Mouse (Mus musculus): ENCODE data around the gene Myocos.
A peak's percentile ranks its signal among the peaks of the same experiment; 100 is the strongest.
"Not testable (repeated sequence)": the region's sequence is repeated elsewhere in the genome, so short reads cannot be mapped to it uniquely, and the experiment has no call there.

Gene Myocos

DNA sequence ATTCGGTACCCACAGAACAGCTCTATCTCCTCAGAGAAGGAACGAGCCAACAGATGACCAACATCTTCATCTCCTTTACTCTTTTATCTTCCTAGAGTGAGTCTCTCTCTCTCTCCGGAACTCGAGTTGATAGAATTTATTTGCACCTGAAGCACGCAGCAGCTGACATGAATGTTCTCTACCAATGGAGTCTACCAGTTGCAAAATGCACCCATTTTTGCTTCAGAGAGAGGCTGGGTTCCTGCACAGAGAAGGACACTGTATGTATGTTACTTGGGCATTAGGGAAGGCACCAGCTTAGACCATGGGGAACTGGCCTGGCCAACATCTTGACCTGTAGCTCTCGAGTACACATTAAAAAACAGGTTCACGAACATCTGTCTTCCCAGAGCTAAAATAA is at the start of gene Myocos:
Myocos (minus strand) TSS at position 101 of the 400 bp plus-strand sequence.
- no peak for DNase-seq (ENCODE audit: low read depth in 2 of 2, low spot score in 2 of 2)

DNA sequence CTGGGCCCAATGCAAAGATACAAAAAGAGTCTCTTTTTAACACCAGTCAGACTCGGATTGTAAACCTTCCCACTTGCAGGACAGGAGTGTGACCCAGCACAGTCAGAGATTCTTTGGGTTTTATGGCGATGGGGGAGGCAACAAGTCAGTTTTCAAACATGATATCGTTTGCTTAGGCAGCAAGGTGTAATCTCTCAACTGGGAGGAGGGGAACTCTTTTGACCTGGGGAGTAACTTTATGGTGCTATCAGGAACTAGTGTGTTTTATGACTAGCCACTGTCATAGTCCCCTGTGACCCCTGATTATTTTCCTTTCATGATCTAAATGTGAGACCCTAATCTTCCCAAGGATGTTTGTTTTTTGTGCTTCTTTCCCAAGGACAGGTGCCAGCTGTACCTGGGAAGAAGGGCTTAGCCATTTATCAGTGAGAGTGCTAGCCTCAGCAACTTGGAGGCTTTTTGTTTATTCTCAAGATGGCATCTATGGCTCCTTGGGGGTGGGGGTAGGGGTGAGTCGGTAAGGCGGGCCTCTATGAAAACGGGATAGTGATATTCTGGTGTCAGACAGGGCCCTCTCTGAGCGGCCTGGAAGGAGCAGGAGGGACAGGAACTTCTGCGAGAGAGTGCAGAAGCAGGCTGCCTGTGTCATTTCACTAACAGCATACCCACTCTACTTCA is 42.5 kb upstream of the Myocos start:
- DNase-seq (ENCODE audit: low read depth in 2 of 2, low spot score in 2 of 2), result no peak

DNA sequence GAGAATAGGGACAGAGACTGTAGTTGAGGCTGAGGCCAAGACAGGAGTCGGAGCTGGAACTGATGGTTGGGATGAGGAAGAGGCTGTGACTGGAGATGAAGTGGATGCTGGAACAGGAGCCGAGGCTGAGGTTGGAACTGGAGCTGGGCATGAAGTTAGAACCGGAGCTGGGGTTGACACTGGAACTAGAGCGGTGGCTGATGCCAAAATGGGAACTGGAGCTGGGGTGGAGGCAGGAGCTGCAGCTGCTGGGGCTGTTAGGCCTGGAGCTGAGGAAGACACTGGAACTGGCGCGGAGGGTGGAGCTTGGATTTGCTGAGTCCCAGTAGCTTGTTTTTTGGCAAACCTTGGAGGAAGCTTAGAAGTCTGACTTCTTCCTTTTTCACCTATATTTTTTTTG is 39.8 kb upstream of the Myocos start:
- no peak for DNase-seq (ENCODE audit: low read depth in 2 of 2, low spot score in 2 of 2)

DNA sequence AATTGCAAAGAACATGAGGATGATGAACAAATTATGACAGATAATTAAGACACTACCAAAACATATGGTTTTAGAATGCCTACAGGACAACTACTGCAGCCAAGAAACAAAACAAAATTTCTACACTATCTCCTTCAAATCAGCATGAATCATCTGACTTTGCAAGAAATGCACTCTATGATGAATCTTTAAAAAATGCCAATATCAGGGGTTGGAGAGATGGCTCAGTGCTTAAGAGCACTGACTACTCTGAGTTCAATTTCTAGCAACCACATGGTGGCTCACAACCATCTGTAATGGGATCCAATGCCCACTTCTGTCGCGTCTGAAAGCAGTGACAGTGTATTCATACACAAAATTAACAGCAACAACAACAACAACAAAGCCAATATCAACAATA is 35.7 kb upstream of the Myocos start:
- DNase-seq (ENCODE audit: low read depth in 2 of 2, low spot score in 2 of 2), result no peak

DNA sequence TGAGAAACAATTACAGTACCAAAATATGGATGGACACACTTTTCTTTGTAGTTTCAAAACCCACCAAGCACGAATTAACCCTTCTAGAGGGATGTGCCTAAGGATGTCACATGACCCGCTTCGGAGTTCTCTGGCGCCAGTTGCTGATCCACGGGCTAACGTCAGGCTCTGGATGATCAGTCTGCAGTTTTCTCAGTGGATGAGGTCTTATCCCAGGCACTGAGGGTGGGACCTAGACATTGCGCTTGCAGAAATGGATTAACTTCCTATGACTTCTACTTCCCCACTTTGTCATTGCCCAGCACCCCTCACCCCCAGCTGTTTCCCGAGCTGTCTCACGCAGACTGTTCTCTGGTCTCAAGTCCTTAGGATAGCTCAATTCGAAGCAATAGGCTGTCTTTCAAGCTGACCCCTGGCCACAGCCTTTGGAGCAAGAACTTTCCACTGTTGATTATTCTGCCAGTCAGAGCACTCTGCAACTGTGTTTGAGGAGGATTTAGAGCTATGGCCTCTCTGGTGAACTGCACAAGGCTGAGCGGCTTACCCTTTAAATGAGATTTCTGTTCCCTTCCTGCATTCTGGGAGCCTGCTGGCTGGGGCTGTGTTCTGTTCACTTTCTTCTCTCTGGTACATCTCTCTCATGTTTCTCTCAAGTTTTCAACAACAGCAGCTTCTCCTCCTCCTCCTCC is 7.6 kb upstream of the Myocos start:
- no peak for DNase-seq (ENCODE audit: low read depth in 2 of 2, low spot score in 2 of 2)

DNA sequence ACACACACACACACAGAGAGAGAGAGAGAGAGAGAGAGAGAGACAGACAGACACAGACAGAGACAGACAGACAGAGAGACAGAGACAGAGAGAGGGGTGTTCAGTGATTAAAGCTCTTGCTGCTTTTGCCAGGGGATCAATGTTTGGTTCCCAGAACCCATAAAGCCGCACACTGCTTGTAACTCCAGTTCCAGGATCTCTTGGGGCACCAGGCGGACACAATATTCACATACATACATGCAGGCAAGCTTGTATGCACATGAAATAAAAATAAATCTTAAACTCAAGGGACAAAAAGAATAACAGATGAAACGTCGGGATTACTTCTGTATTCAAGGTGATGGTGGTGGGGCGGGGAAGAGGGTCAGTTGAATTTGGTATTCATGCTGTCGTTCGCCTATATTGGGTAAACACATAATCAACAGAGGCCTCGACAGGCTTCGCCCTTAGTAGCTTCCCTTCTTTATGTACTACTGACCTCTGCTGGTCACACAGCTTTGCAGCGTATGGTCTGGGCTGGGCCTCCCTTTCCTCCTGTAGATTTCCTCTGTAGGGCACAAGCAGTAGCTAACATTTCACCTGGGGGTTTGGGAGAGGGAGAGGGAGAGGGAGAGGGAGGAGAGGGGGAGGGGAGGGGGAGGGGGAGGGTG is 6.9 kb upstream of the Myocos start:
- DNase-seq (ENCODE audit: low read depth in 2 of 2, low spot score in 2 of 2), result peak; percentile 28 to 59

DNA sequence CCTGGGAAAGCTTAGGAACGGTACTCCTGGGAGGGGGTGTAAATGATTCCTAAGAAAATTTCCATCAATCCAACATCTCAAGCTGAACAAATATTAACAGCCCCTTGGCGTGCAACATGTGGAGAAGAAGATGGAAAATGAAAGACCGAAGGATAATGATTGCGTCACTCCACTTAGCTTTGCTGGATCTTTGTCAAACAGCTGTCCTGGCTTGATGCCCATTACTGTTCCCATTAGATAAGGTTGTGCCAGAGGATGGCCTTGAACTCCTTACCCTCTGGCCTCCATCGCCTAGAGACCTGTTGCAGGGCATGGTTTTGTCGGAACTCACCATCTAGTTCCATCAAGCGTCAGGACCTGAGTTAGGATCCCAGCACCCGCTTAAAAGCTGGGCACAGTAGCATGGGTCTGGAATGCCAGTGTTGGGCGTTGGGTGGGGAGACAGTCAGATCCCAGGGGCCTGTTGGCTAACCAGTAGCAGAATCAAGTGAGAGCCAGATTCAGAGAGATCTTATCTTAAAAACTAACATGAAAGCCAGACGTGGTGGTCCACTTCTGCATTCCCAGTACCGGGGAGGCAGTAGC is 2.3 kb upstream of the Myocos start:
- no peak for DNase-seq (ENCODE audit: low read depth in 2 of 2, low spot score in 2 of 2)

DNA sequence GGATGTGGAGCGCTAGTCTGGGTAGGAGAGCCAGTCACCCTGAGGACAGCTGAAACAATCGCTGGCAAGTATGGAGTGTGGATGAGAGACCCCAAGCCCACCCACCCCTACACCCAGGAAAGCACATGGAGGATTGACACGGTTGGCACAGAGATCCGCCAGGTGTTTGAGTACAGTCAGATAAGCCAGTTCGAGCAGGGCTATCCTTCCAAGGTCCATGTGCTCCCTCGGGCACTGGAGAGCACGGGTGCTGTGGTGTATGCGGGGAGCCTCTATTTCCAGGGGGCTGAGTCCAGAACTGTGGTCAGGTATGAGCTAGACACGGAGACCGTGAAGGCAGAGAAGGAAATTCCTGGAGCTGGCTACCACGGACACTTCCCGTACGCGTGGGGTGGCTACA is 9.6 kb downstream of the Myocos start:
- DNase-seq (ENCODE audit: low read depth in 2 of 2, low spot score in 2 of 2), result no peak

DNA sequence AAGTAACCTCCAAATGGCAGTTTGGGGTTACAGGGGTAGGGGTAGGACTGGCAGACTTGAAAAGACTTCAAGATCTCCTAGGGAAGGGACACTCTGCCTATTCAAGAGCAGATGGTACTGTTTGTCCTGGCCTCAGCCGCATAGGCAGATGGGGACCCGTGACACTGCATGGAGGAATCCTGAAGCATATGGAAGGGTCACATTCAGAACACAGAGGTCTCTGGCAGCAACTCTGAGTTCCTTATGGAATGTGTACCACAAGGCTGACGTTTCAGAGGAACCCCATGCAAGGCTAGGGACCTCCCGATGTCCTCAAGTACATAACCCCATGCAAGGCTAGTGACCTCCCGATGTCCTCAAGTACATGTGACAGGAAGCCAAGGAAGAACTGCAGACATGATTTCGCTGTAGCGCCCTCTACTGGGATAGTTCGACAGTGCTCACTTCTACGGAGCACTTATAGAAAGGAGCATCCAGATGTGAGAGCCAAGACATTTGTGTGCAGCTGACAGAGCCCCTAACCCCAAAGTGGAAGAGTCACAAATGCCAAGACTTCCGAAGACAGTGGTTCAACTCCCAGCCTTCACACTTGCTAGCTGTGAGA is 11.8 kb downstream of the Myocos start:
- DNase-seq (ENCODE audit: low read depth in 2 of 2, low spot score in 2 of 2), result peak in 1 of 2 experiments; percentile 26

DNA sequence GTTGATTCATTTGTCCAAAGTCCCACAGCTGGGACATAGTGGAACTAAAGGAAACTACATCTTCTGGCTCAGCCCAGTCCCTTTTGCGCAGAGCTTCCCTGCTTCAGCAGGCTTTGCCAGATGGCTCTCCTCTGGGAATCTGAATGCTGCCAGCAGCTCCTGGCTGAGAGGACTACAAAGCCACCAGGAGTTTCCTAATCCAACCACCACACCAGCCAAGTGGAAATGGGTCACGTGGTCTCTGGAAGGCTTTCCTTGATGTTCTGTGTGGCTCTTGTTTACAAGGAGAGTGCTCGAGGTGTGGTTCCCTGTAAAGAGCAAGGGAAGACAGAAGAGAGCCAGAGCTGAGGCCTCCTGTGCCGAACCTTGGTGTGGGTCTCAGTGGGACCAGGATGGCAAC is 14.3 kb downstream of the Myocos start:
- DNase-seq (ENCODE audit: low read depth in 2 of 2, low spot score in 2 of 2), result no peak

DNA sequence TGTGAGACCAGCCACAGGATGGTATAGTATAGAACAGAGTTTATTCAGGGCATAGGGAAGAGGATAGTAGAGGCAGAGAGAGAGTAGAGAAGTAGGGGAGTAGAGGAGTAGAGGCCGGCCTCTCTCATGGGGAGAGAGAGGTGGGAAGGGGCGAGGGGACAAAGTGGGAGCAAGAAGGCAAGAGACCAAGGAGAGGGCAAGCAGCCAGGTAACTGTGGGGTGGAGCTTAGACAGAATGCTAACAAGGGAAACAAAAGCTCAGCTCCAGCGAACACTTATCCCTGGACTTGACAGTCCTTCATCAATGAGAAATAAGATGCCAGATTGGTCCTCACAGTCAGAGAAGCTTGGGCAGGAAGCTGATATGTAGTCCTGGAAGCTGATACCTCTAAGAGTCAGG is 15.4 kb downstream of the Myocos start:
- DNase-seq (ENCODE audit: low read depth in 2 of 2, low spot score in 2 of 2), result no peak

DNA sequence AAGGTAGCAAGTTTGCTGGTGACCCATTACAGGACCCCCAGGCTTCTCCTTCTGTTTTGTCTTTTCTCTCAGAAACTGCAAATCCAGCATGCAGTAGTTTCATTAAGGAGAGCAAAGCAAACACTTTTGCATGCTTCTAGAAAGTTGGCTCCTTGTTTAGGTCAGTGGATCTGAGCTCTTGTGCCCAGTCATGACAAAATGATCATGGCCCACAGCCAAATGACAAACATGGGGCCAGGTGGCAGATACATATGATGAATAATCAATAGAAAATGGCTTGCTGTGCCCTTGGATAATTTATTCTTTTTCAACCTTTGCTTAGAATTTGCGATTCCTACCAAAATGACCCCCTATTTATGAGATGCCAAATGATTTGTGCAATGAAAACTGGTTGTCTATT is 18.2 kb downstream of the Myocos start:
- DNase-seq (ENCODE audit: low read depth in 2 of 2, low spot score in 2 of 2), result no peak

DNA sequence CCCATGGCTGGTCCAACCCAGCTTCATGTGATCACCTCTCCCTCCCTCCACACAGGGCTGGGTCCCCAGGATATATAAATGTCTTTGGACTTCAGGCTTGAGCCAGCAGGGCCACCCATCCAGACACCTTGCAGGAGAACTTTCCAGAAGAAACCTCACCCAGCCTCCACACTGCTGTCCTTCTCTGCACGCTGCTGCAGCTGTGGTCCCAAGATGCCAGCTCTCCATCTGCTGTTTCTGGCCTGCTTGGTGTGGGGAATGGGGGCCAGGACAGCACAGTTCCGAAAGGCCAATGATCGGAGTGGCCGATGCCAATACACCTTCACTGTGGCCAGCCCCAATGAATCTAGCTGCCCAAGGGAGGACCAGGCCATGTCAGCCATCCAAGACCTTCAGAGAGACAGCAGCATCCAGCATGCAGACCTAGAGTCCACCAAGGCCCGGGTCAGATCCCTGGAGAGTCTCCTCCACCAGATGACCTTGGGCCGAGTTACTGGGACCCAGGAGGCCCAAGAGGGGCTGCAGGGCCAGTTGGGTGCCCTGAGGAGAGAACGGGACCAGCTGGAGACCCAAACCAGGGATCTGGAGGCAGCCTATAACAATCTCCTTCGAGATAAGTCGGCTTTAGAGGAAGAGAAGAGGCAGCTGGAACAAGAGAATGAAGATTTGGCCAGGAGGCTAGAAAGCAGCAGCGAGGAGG is 18.8 kb downstream of the Myocos start, which contains the start of gene Myoc:
Myoc (plus strand) TSS at position 105 of the 700 bp plus-strand sequence.
- DNase-seq (ENCODE audit: low read depth in 2 of 2, low spot score in 2 of 2), result no peak

DNA sequence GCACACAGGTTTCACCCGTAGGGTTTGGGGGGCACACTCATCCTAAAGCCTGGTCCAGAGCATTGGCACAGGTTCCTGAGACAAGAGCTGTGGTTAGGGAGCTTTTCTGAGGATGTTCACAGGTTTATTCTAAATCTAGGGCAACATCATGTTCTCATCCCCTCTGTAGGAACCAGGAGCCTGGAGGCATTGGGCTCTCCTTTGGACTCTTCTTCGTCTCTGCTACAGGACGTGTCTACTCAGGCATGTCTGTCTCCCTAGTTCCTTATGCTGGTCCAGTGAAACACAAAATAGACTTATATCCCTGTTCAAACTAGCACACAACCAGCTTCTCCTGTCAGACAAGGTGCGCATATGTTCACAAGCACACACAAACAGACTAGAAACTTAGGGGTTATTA is 19.5 kb downstream of the Myocos start:
- no peak for DNase-seq (ENCODE audit: low read depth in 2 of 2, low spot score in 2 of 2)

DNA sequence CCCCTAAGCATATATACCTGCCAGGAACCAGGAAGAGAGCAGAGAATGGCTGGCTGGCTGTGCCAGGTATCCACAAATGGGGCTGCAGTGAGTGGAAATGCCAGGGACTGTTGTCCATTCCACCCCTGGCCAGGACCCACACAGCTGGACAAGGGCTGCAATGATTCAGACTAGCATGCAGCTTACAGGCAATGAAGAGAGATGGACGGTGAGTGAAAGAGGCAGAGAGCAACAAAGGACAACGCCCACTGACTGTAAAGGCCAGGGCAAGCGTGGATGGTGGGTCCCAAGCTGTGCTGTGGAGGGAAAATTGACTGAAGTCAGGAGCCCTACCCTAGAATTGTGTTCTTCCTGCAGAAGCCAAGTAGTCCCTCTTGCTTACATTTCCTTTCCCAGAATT is 21.5 kb downstream of the Myocos start:
- DNase-seq (ENCODE audit: low read depth in 2 of 2, low spot score in 2 of 2), result no peak

DNA sequence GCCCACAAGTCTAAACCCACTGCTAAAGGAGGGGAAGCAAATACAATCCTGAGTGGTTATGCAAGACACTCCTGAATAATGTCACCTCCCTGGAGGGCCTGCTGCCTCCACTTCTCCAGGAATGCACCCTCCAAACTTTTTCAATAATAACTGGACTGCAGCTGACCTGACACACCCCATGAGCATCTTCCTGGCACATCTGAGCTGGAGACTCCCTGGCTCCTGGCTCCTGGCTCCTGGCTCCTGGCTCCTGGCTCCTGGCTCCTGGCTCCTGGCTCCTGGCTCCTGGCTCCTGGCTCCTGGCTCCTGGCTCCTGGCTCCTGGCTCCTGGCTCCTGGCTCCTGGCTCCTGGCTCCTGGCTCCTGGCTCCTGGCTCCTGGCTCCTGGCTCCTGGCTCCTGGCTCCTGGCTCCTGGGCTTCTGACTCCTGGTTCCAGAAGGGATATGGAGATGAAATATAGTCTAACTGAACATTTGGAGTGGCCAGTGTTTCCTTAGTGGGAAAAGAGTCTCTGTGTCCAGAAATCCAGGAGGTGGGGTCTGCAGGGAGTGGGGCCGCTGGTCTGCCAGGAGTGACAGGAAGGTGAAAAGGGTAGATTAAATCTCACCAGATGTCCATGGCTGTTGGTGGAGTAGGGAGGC is 22.6 kb downstream of the Myocos start:
- not testable (repeated sequence) for DNase-seq (ENCODE audit: low read depth in 2 of 2, low spot score in 2 of 2)

DNA sequence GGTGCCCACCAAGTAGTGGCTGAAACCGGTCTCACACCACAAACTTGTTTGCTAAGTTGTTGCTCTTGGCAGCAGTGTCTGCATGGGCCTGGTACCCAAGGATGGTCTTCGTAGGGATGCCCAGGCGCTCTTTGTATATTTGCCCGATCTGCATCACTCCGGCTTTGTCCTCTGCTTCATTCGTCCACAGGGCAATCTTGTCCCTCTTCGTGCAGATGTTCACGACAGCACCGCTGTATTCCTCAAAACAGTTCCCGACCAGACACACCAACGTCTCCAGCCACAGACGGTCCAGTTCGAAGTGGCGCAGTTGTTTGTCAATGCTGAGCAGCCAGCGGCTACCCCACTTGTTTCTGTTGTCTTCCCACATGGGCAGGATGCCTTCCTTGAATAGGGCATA is 29.7 kb downstream of the Myocos start:
- not testable (repeated sequence) for DNase-seq (ENCODE audit: low read depth in 2 of 2, low spot score in 2 of 2)

DNA sequence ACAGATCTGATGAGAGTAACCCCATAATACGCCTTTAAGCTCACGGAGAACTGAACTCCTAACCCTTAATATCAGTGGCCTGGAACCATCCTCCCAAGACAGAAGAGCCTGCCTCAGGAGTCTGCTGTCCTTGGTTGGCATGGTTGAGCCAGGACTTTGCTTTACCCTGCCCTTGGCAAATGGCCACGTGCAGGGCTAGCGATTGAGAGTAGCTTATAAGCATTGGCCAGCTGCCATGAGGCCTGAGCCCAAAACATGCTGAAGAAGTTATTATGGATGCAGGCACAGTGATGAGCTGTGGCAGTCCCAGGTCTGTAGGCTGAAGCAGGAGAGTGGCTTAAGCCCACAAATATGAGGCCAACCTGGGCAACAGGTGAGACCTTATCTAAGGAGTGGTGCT is 30.2 kb downstream of the Myocos start:
- not testable (repeated sequence) for DNase-seq (ENCODE audit: low read depth in 2 of 2, low spot score in 2 of 2)

DNA sequence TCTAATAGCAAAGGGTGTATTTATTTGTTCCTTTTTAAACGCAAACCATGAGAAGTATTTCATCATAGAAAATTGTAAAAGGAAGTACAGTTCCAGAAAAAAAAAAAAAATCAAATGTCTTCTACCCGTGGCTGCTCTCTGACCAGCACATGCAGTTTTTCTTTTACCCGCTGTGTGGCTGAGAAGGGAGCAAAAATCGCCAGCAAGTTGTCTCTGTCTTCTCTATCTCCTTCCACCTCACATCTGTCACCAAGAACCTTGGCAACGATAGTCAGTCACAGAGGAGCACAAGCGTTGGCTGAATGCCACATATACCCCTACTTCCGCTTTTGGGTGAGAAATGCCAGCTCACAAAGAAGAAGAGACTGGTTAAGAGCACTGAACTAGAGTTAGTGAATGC is 32.8 kb downstream of the Myocos start:
- no peak for DNase-seq (ENCODE audit: low read depth in 2 of 2, low spot score in 2 of 2)

DNA sequence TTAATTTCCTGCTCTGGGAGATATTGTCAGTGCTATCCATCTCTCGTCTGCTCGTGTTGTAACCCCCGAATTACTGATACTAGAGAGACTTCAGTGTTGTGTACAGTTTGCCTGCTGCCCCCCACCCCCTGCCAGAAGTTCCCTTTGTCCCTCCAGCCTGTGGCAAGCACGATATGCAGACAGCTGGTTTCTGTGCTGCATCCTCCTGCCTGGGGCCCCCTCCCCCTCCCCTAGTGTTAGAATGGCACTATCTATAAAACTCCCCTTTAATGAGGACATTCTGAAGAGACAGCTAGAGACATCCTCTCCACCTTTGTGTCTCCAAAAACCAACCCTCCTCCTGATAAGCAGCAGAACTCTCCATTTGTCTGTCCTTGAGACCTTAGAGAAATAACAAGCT is 34.1 kb downstream of the Myocos start:
- no peak for DNase-seq (ENCODE audit: low read depth in 2 of 2, low spot score in 2 of 2)

Measured in CD8-positive naive resting alpha-beta T cell, adult 2 months (primary cell).